Mouse (Mus musculus) bone marrow, adult 2 months (tissue): ENCODE measurements around the gene Irgc1.

Source experiments
- CTCF ChIP-seq: fragments of 200-500 bp; IDR thresholded peaks from 2 replicates; pipeline ENCODE4 v1.5.1; 2011; ENCODE audit warnings: low read length, control low read depth; ENCODE audit not compliant: control insufficient read depth, insufficient read depth
- POLR2A ChIP-seq: fragments of 200-500 bp; IDR thresholded peaks from 2 replicates; pipeline ENCODE4 v1.6.1; 2011; ENCODE audit warnings: low read depth, mild to moderate bottlenecking, control low read depth, low read length, borderline replicate concordance; ENCODE audit not compliant: control insufficient read depth

DNA sequence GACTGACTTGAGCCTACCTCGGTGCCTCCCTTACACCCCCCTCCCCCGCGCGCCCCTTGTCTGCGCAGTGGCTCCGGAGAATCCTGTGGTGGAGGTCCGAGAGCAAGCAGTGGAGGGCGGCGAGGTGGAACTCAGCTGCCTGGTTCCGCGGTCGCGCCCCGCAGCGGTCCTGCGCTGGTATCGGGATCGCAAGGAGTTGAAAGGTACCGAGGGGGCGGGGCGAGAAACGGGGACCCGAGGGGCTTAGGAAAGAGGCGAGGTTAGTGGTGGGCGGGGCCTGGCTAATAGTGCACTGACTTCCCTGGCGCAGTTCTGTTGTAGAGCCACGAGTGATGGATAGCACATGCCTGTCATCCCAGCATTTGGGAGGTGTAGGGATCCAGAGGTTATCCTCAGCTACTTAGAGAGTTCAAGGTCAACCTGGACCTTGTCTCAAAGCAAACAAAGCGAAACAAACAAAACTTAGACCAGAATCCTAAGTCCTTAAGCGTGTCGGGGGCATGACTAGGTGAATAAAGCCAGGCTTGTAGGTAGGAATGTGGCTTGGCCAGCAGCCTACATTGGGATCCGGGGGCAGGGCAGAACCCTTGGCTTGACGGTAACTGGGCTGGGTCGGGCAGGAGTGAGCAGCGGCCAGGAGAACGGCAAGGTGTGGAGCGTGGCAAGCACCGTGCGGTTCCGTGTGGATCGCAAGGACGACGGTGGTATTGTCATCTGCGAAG is 47.9 kb upstream of the Irgc1 start:
- TF ChIP-seq POLR2A (no peak), CTCF (no peak)
